Mouse (Mus musculus) embryonic fibroblast, embryonic 13.5 days (primary cell): ENCODE data around the gene Slc17a9. TPM values are rescaled to one million over a fixed set of nuclear protein-coding genes. Genes with fewer than 3 reads are reported as not detected.

Source experiments
- H3K27ac ChIP-seq: 2 replicates; pipeline ENCODE4 v1.5.1; 2012; ENCODE audit warnings: low read length, control low read depth, inconsistent platforms; ENCODE audit not compliant: insufficient read depth
- H3K4me1 ChIP-seq: 2 replicates; pipeline ENCODE4 v1.6.1; 2011; ENCODE audit warnings: low read length; ENCODE audit not compliant: control insufficient read depth, insufficient read depth
- H3K4me3 ChIP-seq: 2 replicates; pipeline ENCODE4 v1.5.1; 2011; ENCODE audit warnings: mild to moderate bottlenecking, control low read depth, low read length; ENCODE audit not compliant: insufficient read depth
- CTCF ChIP-seq: IDR thresholded peaks from 2 replicates; pipeline ENCODE4 v1.5.1; 2011; ENCODE audit warnings: mild to moderate bottlenecking, control low read depth, low read length, moderate library complexity, borderline replicate concordance; ENCODE audit not compliant: insufficient read depth
- POLR2A ChIP-seq: IDR thresholded peaks from 2 replicates; pipeline ENCODE4 v1.6.1; 2011; ENCODE audit warnings: low read depth, mild to moderate bottlenecking, control low read depth, low read length, moderate library complexity
- polyA plus RNA-seq: library from polyadenylated mRNA; stranded (reverse); fragments of >200 nt; gene quantifications from 2 replicates; pipeline ENCODE4 v1.2.4, GENCODE M21; 2011; ENCODE audit warnings: low read depth; ENCODE audit not compliant: missing spikeins, insufficient read length

Slc17a9 gene
- polyA plus RNA-seq, 1 experiment: 1.5 TPM

DNA sequence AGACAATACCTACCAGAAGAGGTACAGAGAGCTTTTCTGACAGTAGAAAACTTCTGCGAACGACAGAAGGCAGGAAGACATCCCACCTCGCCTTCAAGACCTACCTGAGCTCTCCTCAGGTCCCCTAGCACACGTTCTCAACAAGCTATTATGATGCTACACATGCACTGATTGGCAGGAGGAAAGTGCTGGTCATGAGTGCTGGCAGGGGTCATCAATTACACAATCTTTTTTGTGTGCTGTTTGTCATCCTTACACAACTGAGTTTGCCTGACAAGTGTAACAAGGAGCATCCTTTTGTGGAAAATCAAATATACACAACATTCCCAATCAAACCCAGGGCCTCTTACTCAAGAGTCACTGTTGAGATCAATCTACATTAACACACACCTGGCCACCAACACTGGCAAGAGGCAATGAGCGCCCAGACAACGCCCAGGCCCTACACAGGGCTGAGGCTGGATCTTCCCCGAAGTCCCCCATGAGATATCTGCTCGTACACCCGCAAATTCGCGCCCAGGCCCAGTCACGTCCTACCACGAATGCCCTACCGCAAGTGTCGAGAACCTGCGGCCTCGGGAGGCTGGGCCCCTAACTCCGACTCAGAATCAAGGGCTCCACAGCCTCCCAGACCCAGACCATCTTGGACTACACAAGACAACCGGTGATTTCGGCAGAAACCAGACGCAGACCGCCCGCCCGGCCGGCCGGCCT is 23.9 kb upstream of the Slc17a9 start:
- Histone ChIP-seq H3K4me1 (peaks cover 2% of the 10 kb centered on the region; the same call in 1 of the 2 replicates), H3K4me3 (peak overlapping the region; percentile 66), H3K27ac (peak overlapping the region; percentile 90)
- TF ChIP-seq CTCF: no peak
- TF ChIP-seq POLR2A: no peak

GRCm38 (mm10) chr2:180701767-180702621 is 23.1 kb upstream of the Slc17a9 start:
- TF ChIP-seq CTCF (no peak), POLR2A (peak; percentile 57; the same call in 1 of the 2 replicates)
- peak overlapping the region; percentile 66 for H3K4me3 ChIP-seq

GRCm38 (mm10) chr2:180702701-180703149 is 22.3 kb upstream of the Slc17a9 start:
- Histone ChIP-seq H3K27ac (peak overlapping the region; percentile 90), H3K4me3 (peak overlapping the region; percentile 66), H3K4me1 (no peaks in the 10 kb centered on the region; the same call in 1 of the 2 replicates)
- TF ChIP-seq POLR2A (no peak), CTCF (no peak)

More at GRCm38 (mm10) chr2:180701767-180702621, 23.1 kb upstream of the Slc17a9 start:
- Histone ChIP-seq H3K4me1 (no peaks in the 10 kb centered on the region; the same call in 1 of the 2 replicates), H3K27ac (peak overlapping the region; percentile 90)

DNA sequence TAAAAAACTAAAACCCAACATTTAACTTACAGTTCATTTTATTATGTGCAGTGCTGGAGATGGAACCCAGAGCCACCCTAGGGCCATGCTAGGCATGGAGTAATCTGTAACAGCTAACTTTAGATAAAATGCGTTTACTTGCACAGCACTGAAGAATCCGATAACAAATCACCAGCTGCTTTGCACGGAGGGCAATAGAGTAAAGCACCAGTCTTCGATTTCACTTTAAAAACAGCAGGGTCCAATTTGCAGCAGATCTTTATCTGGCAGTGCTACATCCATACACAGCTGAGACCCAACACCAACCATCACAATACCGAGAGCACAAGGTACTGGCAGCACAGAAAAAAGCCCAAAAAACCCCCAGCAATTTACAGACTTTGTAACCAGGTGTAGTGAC is 21.9 kb upstream of the Slc17a9 start:
- TF ChIP-seq CTCF (no peak), POLR2A (no peak)
- Histone ChIP-seq H3K27ac (no peak overlapping the region), H3K4me1 (no peaks in the 10 kb centered on the region; the same call in 1 of the 2 replicates), H3K4me3 (no peak overlapping the region)

GRCm38 (mm10) chr2:180703645-180704359 is 21.3 kb upstream of the Slc17a9 start:
- H3K4me1 ChIP-seq: peaks cover 4% of the 10 kb centered on the region; the same call in 1 of the 2 replicates
- H3K27ac ChIP-seq: no peak overlapping the region
- no peak overlapping the region for H3K4me3 ChIP-seq
- TF ChIP-seq POLR2A (no peak), CTCF (no peak)

DNA sequence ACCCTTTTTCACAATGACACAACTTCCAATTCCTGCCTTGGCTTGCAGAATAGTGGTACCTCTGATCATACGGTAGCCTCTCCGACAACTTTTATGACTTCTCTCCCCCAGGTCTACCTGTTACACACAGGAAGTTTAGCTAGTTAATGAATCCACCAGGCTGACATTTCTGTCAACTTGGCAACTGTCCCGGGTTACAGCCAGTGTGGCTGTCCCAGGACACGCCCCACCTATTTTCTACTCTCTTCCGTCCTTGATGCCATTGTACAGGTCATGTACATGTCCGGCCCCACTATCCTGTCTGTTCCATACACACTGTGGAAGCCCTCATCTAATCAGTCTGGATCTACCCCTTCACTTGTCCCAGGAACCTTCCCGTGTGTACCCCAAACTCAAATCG is 20.5 kb upstream of the Slc17a9 start:
- Histone ChIP-seq H3K4me1 (peaks cover 4% of the 10 kb centered on the region; the same call in 1 of the 2 replicates), H3K27ac (no peak overlapping the region)
- TF ChIP-seq POLR2A: no peak
- no peak for TF ChIP-seq CTCF

GRCm38 (mm10) chr2:180705066-180705465 is 20.0 kb upstream of the Slc17a9 start:
- H3K4me3 ChIP-seq: no peak overlapping the region
- H3K27ac ChIP-seq: no peak overlapping the region
- peaks cover 4% of the 10 kb centered on the region; the same call in 1 of the 2 replicates for H3K4me1 ChIP-seq
- no peak for TF ChIP-seq POLR2A
- no peak for TF ChIP-seq CTCF

More for the DNA sequence above, 20.5 kb upstream of the Slc17a9 start:
- no peak overlapping the region for H3K4me3 ChIP-seq

DNA sequence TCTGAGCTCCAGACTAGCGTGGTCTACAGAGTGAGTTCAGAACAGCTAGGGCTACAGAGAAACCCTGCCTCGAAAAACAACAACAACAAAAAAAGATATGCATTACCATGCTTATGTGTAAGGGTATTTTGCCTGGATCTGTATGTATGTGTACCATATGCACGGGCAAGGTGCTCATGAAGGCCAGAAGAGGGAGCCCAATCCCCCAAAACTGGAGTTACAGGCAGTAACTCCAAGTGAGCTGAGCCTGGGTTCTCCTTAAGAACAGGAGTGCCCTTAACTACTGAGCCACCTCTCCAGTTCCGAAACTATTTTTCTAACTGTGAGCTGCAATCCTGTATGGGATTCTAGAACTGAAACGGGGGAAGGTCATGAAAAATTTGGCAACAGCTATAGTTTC is 19.1 kb upstream of the Slc17a9 start:
- Histone ChIP-seq H3K4me1 (peaks cover 4% of the 10 kb centered on the region; the same call in 1 of the 2 replicates), H3K27ac (no peak overlapping the region), H3K4me3 (no peak overlapping the region)
- TF ChIP-seq POLR2A (no peak), CTCF (no peak)

DNA sequence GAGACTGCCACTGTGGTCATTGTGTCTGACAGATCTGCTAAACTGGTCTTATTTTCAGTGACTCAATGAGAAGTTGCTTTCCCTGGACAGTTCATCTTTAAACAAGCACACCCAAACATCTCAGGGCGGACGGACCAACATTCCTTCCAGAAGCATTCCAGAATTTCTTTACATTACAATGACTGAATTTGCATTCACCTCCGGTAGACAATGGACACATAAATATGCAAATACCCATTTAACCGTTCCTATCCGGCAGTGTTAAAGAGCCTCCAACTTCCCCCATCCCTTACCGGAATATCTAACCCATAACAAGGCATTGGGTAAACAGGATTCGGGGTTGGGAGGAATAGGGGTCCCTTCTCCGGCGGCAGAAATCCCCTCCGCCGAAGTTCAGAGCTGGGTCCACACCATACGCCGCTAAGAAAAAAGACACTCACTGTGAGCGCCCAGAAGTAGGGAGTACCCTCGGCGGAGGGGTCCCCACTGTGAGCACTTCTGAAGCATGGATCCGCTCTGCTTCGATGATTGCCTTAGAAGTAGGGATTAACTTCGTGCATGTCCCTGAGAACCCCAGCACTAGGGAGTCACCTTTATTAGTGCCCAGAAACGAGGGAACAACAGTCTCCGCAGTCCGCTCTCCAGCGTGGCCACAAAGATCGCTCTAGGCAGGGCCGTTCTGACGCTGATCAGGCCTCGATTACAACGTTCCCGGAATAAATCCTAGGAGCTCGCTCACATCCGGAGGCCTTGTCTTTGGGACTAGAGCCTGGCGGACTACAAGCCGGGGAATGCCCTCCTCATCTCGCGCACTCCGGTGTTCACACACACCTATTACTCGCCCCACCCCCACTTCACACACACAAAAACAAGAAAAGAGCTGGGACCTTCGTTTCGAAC is 15.8 kb upstream of the Slc17a9 start:
- Histone ChIP-seq H3K4me1 (0 out of 2 replicates have a peak, but pooled peaks cover 4% of the 10 kb centered on the region), H3K27ac (peak overlapping the region; percentile 63), H3K4me3 (peak overlapping the region; percentile 93)
- TF ChIP-seq CTCF: no peak
- TF ChIP-seq POLR2A: no peak
